Mouse (Mus musculus) thymus, adult 2 months (tissue): ENCODE measurements around the gene Ptpru.

Experiments
- CTCF ChIP-seq: fragments of 200-500 bp; IDR thresholded peaks from 2 replicates; pipeline ENCODE4 v1.5.1; 2012; ENCODE audit warnings: mild to moderate bottlenecking, control low read depth, low read length, moderate library complexity, borderline replicate concordance; ENCODE audit not compliant: control insufficient read depth, poor library complexity, insufficient read depth; ENCODE audit errors: extremely low read depth
- POLR2A ChIP-seq: fragments of 200-500 bp; IDR thresholded peaks from 2 replicates; pipeline ENCODE4 v1.6.1; 2012; ENCODE audit warnings: mild to moderate bottlenecking, low read length, control low read depth, moderate library complexity; ENCODE audit not compliant: control insufficient read depth, poor library complexity, insufficient read depth; ENCODE audit errors: extremely low read depth

DNA sequence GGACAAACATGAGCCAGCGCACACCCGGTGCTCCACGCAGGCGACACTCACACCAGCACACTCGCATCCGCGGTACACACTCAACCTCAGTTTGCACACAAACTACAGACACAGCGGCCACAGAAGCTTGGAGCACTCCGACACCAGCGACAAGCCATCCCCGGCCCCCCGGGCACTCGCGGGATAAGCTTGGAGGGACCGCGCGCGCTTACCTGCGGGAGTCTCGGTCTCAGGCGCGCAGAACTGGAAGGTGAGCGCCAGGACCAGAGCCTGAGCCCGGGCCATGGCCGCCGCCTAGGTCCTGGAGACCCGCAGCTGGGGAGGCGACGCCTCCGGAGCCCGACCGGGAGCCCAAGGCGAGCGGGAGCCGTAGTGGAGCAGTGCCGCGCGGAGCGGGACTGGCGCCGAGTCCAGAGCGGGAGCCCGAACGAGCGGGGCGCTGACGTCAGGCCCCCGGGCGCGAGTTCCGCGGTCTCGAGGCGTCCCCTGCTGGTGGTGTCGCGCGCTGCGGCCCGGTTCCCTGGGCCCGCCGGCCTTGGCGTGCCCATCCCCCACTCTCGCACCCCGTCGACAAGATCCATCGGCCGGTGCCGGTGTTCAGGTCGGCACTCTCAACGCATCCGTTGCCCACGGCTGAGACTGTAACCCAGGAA is at the start of gene Ptpru:
- peak; percentile 98 for TF ChIP-seq CTCF
- 0 out of 2 replicates have a peak, but pooled peaks have one; percentile 25 for TF ChIP-seq POLR2A
